Mouse (Mus musculus) stomach, postnatal 0 days (tissue): ENCODE results near the gene Nfatc2.

Experiments used
- CTCF ChIP-seq: IDR thresholded peaks from 2 replicates; pipeline ENCODE4 v1.5.1; 2016; ENCODE audit warnings: antibody characterized with exemption, low read depth, mild to moderate bottlenecking, moderate library complexity
- EP300 ChIP-seq: optimal IDR thresholded peaks from 2 replicates; pipeline ENCODE3; 2016; ENCODE audit warnings: antibody characterized with exemption

GRCm38 (mm10) chr2:168549326-168549725, 52.1 kb downstream of the Nfatc2 start:
- TF ChIP-seq CTCF (no peak), EP300 (no peak)
